Mouse (Mus musculus) testis, postnatal 14 days (tissue): Measurements from ENCODE around the gene Ankrd33b.

Source experiments
- DNase-seq: peaks from one replicate; pipeline ENCODE4 v3.0.0; 2021; ENCODE audit warnings: low spot score

Ankrd33b gene

DNA sequence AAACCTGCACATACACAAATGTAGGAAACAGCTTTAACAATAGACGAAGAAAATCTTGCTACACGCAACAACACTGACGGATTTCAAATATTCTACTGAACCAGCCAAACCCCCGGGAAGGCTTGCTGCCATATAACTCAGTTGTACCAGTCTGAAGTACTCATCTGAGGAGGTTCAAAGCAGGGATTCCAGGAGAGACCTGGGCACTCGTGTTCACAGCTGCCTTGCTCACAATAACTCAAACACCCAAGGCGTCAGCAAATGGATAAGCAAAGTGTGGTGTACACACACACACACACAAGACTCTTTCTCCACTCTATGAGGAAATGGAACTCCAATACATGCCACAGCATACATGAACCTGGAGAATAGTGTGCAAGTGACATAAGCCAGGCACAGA, 29.5 kb downstream of the Ankrd33b start:
- no peak for DNase-seq

DNA sequence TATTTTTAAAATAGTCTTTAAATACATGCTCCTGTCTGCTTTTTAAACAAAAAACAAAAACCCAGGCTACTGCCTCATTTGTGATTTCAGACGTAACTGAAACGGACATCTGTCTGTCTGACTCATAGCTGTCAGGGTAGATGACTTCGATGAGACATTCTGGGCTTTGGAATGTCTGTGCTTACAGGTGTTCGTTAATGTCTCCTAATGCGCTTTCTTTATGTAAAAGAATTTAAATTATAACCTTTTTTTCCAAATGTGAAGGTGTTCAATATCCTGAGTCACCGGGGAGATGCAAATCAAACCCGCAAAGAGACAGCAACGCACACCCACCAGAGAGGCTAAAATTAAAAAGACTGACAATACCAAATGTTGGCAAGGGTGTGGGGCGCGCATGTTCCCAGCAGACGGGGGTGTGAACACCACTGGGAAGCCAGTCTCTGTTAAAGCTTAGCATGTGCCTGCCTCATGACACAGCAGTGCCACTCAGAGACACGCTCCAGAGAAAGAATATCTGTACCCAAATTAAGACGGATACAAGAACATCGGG, 30.3 kb downstream of the Ankrd33b start:
- no peak for DNase-seq

DNA sequence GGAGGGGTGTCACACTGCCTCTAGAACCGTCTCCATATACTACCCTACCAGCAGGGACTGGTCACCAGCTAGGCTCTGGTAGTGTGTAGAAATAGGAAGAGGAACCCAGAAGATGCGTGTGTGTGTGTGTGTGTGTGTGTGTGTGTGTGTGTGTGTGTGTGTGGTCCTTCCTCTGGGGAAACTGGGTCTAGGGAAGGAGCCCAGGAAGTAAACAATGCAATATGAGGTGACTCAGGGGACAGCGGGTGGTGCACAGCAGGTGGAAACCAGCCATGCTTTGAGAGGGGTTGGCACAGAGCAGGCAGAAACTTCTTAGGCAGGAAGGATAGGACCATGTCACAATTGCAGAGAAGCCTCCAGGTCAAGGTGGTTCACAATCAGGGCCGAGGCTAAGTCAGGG, 30.8 kb downstream of the Ankrd33b start:
- DNase-seq = no peak

DNA sequence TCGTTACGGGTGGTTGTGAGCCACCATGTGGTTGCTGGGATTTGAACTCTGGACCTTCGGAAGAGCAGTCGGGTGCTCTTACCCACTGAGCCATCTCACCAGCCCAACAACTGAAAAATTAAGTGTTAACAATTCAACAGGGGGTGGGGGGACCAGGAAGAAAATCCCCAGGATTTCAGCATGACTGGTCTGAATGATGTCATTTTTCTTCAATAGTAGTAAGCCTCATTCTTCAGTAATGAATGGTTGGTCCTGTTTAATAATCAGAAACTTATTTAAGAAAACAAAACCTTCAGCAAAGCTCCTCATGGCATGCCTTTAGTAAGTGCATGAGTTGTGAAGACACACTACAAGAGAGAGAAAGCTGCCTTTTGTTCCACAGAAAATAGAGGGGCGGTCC, 32.7 kb downstream of the Ankrd33b start:
- DNase-seq = no peak

DNA sequence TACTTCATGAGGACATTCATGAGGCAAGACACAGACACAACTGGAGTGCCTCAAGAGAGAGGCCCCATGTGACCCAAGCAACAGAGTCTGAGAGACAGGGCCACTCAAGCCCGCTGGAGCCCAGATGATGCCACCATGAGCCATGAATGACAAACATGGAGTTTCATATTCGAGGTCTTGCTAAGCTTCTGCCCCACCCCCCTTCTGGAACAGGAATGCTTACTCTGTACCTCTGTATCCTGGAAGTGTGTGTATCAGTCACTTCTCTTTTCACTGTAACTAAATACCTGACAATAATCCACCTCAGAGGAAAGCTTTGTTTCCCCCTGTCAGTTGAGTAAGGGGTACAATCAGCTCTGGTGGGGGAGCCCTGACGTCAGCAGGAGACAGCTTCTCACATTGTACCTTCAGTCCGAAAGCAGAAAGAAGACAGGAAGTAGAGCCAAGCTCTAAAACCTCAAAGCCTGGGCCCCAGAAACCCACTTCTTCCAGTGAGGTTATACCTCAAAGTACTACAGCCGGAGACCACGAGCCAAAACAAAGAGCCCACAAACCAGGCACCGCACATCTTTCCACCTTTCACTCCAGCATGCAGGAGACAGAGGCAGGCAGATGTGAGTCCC, 34.9 kb downstream of the Ankrd33b start:
- DNase-seq = no peak

DNA sequence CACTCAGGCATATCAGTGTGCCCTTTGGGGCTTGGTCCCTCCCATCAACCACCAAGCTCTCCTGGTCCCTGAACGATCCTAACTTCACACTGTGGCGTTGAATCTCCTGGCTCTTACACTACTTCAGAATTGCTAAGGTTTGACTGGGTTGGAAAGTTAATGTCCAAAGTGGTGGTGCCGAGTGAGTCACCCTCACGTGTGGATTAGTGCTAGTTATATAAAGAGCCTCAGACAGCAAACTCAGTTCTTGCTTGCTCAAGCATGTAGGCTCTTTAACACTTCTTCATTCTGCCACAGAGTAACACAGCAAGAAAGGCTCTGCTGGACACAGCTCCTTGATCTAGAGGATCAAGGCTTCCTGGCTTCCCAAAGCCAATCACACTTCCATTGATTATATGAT, 35.8 kb downstream of the Ankrd33b start:
- no peak for DNase-seq

DNA sequence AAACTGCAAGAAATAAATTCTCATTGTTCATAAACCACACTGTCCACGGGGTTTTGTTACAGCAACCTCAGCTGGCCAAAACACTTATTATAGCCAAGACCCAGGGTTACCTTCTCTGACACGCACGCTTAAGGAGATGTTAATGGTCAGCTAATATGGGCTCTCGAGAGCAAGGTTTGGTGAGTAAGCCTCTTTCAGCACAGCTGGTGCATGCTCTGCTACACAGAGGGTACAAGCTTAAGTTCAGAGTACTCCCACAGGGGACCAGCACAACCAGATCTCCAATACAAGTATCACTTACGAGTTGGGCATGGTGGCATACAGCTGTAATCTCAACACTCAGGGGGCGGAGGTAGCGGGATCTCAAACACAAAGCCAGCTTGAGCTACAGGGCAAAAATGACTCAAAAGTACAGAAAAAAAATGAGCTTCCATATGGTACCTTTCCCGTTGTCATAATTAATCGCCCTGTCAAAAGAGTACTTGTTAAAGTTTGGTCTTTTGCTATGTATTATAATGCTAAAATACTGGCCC, 39.4 kb downstream of the Ankrd33b start:
- DNase-seq = no peak

DNA sequence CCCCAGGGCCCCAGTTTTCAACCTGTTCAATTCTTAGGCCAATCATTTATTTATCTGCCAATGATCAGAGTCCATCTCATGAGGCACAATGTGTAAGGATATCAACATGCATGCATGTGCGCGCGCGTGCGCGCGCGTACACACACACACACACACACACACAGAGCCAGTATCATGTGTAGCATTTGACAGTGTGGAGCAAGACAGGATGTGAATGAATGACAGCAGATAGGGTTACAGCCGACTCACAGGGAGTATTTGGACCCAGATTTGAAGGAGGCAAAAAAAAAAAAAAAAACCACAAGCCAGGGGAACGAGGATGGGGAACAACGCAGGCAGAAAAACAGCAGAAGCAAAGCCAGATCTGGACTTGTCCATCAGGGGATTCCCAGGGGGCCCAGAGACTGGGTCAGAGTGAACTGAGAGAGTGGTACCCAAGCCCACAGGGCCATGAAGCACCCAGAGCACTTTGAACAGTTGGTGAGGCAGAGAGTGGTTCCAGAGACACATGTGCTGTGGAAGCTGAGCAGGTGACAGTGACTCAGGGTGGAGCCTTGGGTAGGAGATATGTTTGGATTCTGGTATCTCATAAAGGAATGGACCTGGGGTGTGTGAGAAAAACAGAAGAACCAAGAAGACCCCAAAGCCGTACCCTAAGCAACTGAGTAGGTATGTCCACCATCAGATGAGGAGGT, 41.7 kb downstream of the Ankrd33b start:
- DNase-seq = no peak

DNA sequence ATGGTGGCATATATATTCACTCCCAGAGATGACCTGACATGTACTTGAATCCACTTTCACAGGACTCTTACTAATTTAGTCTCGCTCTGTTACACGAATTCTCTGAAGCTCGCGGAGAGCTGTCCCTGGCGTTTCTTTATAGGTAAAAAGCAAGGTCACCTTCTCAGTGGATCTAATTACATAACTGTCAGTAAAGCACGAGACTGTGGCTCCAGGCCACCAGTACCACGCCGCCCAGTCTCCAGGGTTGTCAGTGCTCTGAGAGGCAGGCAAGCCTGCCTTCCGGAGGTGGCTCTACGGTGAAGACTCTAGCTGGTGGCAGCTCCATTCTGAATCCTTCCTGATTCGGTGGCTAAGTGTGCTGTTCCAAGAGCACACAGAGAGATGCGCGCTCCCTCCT, 43.0 kb downstream of the Ankrd33b start:
- DNase-seq = no peak

DNA sequence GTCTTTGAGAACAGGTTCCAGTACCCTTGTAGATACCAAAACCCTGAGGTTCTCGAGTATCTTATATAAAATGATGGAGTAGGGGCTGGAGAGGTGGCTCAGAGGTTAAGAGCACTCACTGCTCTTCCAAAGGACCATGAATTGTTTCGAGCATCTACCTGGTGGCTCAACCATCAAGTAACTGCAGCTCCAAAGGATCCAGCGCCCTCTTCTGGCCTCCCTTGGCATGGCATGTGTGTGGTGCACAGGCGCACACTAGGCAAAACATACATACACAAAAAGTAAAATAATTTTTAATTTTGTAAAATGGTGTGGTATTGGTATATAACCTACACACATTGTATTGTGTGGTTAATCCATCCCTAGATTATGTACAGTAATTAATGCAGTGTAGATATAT, 43.8 kb downstream of the Ankrd33b start:
- DNase-seq = no peak

DNA sequence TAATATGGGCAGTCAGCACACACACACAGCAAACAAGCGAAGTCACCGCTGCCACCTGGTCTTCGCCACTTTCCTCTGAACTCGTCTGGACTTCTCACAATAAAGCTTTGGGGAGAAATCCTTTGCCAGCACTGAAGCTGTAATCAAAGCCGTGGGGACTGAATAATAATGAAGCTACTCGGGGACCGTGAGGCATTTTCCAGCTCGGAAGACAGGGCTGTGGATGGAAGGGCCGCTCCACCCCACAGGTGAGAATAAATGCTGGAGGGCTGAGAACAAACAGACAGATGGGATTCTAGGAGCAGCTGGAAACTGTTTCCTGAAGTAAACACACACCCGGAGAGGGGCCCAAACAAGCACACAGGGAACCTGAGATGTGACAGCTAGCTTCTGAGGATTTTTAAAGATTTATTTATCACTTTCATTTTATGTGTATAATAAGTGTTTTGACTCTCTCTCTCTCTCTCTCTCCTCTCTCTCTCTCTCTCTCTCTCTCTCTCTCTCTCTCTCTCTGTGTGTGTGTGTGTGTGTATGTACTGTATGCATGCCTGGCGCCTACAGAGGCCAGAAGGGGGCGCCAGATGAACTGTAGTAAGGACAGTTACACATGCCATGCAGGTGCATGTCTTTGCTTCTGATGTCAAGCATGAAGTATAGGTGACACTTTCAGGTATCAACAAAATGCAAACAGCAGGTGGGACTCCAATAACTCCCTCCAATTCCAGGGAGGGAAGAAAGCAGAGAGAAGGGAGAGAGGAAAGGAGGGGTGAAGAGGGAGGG, 46.7 kb downstream of the Ankrd33b start:
- no peak for DNase-seq

DNA sequence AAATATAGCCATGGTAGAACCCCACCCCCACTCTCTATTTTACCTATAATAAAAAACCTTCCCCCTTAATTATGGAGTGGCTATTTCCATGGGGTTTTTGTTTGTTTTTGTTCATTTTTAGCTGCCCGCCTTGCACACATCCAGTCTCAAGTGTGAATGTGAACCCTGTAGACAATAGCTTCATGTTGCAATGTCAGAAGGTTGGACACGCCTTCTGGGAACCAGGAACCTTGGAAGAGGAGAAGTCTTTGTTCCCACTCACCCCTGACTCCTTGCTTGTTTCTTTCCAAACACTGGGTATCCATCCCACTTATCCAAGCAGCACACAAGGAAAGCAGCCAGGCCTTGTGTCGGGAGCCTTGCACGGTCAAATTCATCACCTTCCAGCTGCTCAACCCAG, 48.5 kb downstream of the Ankrd33b start:
- no peak for DNase-seq

DNA sequence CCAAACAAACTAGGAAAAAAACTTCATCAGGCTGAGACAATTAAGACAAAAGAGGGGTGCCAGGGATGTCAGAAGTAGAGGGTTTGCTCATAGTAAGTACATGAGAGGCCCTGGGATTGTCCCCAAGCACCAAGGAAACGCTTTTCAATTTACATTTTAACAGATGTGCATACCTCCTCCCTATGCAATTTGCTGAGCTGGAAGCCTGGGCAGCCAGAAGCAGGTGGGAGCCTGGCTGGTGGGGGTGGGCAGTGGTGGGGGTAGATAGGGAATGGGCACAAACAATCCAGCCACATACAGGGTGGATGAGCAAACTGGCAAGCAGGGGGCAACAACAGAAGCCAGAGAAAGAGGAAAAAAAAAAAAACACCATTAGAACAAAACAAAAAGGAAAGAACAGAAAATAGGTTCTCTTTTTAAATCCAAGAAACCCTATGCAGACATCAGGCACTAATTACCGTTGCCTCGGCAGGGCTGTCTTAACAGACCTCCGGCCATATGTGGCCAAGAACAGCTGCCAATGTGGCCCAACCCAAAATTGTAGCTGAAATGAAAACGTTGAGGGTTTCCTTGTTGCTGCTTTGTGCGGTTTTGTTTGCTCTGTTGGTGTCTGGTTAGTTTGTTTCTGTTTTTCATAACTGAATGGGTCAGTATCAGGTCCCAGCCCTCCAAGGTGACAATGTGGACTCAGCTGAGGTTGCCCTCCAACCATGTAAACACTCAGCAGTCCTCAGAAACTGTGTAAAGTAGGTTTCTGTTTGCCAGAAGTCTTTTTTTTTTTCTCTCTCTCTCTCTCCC, 49.2 kb downstream of the Ankrd33b start:
- DNase-seq = no peak

DNA sequence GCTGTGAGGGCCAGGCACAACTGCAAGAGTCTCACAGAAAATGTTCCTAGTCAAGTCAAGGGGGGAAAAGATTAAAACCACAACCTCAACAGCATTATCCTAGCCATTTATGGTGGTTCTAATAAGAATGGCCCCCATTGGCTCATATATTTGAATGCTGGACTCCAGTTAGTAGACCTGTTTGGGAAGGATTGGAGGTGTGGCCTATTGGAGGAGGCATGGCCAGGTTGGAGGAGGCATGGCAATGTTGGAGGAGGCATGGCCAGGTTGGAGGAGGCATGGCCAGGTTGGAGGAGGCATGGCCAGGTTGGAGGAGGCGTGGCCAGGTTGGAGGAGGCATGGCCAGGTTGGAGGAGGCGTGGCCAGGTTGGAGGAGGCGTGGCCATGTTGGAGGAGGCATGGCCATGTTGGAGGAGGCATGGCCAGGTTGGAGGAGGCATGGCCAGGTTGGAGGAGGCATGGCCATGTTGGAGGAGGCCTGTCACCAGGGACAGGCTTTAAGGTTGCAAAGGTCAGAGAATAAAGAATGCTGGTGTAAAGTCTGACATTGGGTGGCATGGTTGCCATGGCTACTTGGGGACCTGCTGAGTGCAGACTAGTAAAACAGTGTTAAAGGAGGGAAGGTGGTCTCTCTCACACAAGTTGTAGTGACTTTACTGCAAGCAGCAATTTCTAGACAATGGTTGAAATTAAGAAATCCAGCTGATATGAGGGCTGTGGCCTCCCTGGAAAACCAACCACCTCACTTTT, 50.3 kb downstream of the Ankrd33b start:
- DNase-seq = no peak

DNA sequence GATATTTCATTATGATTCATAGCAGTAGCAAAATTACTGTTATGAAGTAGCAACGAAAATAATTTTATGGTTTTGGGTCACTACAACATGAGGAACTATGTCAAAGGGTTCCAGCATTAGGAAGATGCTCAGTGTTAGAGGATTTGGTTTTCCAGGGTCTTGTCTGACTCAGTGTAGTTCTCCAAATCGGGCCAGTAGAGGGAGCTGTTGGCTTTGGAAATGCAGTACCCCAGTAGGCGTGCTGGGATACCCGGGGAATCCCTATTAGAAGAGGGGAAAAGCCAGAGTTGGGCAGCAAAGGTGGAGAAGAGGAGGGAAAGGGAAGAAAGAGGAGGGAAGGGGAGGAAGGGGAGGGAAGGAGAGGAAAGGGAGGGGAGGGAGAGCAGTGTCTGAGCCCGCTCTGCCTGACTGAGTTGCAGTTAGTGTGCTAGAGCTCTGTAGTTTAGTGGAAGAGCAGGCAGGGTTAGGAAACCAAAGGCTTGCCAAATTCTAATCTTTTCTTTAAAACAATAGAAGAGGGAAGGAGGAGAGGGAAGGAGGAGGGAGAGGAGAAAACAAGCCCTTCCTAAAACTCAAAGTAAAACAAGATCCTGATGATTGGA, 51.8 kb downstream of the Ankrd33b start:
- peak; percentile 66 for DNase-seq

DNA sequence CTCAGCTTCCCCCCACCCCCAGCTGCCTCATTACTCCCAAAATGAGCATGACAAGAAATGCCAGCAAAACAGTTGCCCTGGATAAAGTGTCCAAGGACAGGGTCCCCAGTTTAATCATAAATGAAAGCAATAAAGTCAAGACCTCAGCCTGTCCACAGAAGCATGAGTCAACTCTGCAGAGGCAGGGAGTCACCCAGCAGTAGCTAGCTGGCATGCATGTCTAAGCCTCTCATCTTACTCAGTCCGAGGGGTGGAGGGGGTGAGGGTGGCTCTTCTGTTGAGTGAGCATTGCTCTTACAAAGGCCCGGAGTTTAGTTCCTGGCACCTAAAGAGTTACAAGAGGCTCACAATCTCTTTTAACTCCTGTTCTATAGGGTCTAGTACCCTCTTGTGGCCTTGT, 55.5 kb downstream of the Ankrd33b start:
- no peak for DNase-seq

DNA sequence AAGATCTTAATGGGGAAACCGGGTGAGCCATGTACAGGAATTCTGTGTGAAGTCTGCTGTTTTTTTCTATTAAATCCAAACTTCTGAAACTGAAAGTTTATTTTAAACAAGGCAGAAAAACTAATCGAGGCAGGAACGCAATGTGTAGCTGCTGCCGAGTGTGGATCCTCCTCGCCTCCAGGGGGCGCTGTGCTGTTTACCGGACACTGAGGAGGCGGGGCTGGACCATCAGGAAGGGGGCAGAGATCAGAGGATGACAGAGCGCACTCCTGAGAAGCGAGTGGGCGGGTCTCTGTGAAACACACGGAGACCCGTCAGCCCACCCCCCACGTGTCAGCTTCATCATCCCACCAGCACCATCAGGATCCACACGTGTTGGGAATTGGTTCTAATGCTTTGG, 58.0 kb downstream of the Ankrd33b start:
- DNase-seq = peak; percentile 68

DNA sequence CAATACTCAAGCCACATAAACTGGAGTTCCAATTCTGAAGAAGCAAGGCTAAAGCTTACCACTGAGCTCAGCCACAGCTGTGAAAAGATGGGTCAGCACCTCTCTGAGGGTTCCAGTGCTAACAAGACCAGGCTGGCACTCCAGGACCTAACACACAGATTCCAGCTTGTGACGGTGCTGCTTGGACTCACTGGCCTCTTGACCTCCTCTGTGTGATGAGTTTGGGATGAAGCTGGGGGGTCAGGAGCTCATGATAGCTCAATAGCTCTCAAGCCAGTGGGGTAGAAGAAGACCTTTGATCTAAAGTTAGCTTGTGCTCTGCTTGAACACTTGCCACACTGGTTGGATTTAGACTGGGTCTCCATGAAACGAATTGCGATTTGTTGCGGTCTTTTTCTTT, 60.8 kb downstream of the Ankrd33b start:
- DNase-seq = no peak

DNA sequence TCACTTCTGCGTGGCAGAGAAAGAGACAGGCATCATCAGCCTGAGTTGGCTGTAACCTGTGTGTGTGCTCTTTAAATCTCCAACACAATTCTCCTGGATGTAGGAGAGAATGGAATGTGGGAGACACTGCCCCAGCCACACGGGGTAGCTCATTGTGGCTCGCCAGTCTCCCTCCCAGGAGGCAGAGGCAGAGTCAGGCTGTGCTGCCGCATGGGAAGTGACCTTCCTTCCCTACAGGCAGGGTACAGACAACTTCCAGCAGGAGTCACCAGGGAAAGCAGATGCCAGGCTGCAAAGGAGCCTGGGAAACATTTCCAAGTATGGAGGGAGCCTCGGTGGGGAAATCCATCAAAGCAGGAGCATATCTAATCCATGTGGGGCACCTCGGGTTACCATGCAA, 62.3 kb downstream of the Ankrd33b start:
- no peak for DNase-seq

DNA sequence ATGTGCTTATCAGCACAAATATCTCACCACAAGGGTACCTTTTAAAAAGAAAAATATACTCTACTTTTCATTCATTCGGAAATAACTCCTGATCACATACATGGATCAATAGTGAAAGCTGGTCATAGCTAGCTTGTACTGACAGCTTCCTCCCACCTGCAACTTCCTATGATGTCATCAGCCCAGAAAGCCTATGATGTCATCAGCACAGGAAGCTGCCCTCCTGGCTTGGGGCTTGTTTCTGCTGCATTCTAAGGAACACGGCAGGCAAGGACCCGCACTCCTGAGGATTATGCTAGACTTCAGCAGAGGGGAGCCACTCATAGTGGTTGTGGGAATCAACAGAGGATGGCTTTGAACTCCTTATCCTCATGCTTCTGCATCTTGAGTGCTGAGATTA, 63.2 kb downstream of the Ankrd33b start:
- DNase-seq = no peak
